Mouse (Mus musculus) liver, adult 2 months (tissue): ENCODE data around the gene Kcns1.

Experiments
- CTCF ChIP-seq: fragments of 200-500 bp; IDR thresholded peaks from 2 replicates; pipeline ENCODE4 v1.5.1; 2011; ENCODE audit warnings: low read depth, low read length, control low read depth
- POLR2A ChIP-seq: fragments of 200-500 bp; IDR thresholded peaks from 2 replicates; pipeline ENCODE4 v1.6.1; 2011; ENCODE audit warnings: low read length, control low read depth; ENCODE audit not compliant: insufficient read depth; ENCODE audit errors: extremely low read depth

DNA sequence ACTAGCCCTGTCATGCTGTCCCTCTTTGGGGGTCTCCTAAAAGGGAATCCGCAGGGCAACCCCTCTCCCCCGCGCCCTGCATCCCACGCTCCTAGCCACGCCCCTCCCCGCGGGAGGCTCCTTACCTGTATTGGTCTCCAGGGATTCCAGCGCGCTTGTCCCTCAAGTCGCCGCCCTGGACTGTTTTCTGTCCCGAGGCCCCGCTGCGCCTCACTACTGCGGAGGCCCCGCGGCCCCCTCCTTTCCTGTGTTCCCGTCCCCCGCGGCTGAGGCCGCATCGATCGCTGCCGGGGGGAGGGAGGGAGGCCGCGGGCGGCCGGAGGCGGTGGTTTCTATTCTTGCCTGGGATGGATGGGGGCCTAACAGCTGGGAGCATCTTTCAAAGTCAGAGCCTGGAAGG is at the start of gene Kcns1:
- TF ChIP-seq POLR2A (no peak), CTCF (no peak)
